Mouse (Mus musculus) ES-E14 (cell line): ENCODE results near the gene Gpat2.

Experiments
- HCFC1 ChIP-seq: IDR thresholded peaks from 2 replicates; pipeline ENCODE4 v1.6.1; 2012; ENCODE audit warnings: low read length, inconsistent platforms, borderline replicate concordance; ENCODE audit not compliant: insufficient read depth
- MAFK ChIP-seq: IDR thresholded peaks from 2 replicates; pipeline ENCODE4 v1.6.1; 2014; ENCODE audit warnings: mild to moderate bottlenecking, low read depth, low read length, inconsistent platforms; ENCODE audit not compliant: insufficient read depth
- ZC3H11A ChIP-seq: IDR thresholded peaks from 2 replicates; pipeline ENCODE4 v1.6.1; 2012; ENCODE audit warnings: low read depth, mild to moderate bottlenecking, inconsistent platforms, low read length, borderline replicate concordance
- ZNF384 ChIP-seq: IDR thresholded peaks from 2 replicates; pipeline ENCODE4 v1.6.1; 2012; ENCODE audit warnings: low read depth, low read length, inconsistent platforms

- TF ChIP-seq ZC3H11A (no peak), HCFC1 (no peak), ZNF384 (no peak), MAFK (no peak)
Measured at GRCm38 (mm10) chr2:127470183-127470582, 45.2 kb downstream of the Gpat2 start.
